Mouse (Mus musculus) kidney, postnatal 25 days (tissue): Measurements from ENCODE around the gene Atad5.

Source experiments
- DNase-seq, 2 experiments: peaks; one replicate each; pipeline ENCODE4 v3.0.0; 2021; ENCODE audit warnings: mixed read lengths in 2 of 2

The Atad5 gene

GRCm38 (mm10) chr11:80183705-80184255 lies 94.6 kb downstream of the Atad5 start, which contains the start of gene Rnf135:
Gene Rnf135 (plus strand): TSS chr11:80183851.
- DNase-seq: peak; percentile 97 to 98

DNA sequence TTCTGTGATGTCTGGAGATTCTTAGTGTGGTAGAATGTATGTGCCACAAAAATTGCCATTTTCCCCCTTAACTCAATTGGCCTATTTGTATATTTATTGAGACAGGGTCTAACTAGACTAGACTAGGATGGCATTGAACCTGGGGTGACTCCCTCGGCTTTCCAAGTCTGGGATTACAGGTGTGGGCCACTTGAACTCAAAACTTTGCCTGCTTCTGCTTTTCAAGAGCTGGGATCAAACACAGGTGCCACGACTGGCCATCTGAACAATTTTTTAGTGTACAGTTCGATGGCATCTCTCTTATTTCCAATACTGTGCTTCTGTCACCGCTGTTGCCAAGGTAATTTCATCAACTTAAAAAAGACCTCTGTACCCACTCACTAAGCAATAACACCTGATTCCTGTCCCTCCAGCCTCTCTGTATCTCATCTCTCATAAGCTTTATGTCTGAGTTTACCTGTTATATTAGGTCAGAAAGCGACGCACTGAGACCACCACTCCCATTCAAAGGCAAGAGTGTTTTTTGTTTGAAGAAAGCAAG lies 95.4 kb downstream of the Atad5 start:
- DNase-seq: no peak
